Mouse (Mus musculus): ENCODE measurements around the gene Cnnm2. TPM values are rescaled to one million over a fixed set of nuclear protein-coding genes. Genes with fewer than 3 reads are reported as not detected.

The Cnnm2 gene
- polyA plus RNA-seq, 2 experiments: 4.8 to 6.7 TPM

- Histone ChIP-seq H3K27ac (replicated peaks; ENCODE audit: low read depth, low read length) (no peak overlapping the region), H3K36me3 (ENCODE audit: control insufficient read depth, insufficient read depth, low read length) (no peaks in the 10 kb centered on the region)
- WGBS: 64% methylated on average over 9 of the region's 9 CpGs
Measured at GRCm38 (mm10) chr19:46849443-46849997, 88.1 kb downstream of the Cnnm2 start.

GRCm38 (mm10) chr19:46856232-46856631 is 94.8 kb downstream of the Cnnm2 start:
- Histone ChIP-seq H3K9me3 (ENCODE audit: control insufficient read depth, low read length) (no peaks in the 10 kb centered on the region), H3K36me3 (ENCODE audit: control insufficient read depth, insufficient read depth, low read length) (no peaks in the 10 kb centered on the region), H3K27ac (replicated peaks; ENCODE audit: low read depth, low read length) (no peak overlapping the region), H3K27me3 (ENCODE audit: control insufficient read depth, insufficient read depth, low read length) (no peaks in the 10 kb centered on the region), H3K4me2 (replicated peaks; ENCODE audit: low read depth, low read length, severe bottlenecking) (no peak overlapping the region), H3K9ac (ENCODE audit: low read depth, low read length, severe bottlenecking) (no peak overlapping the region), H3K4me3 (replicated peaks; ENCODE audit: low read length) (no peak overlapping the region), H3K4me1 (ENCODE audit: control insufficient read depth, insufficient read depth, low read length) (no peaks in the 10 kb centered on the region)
- 70% methylated on average over 6 of the region's 6 CpGs for WGBS
- TF ChIP-seq POLR2A (IDR thresholded peaks at IDR 0.05; ENCODE audit: borderline replicate concordance, extremely low read depth, insufficient read depth, insufficient read length): no peak
- ATAC-seq (ENCODE audit: low FRiP score, low read depth): no peak
- DNase-seq (ENCODE audit: low spot score): no peak

More at GRCm38 (mm10) chr19:46849443-46849997, 88.1 kb downstream of the Cnnm2 start:
- no peaks in the 10 kb centered on the region for H3K9me3 ChIP-seq (ENCODE audit: control insufficient read depth, low read length)
- DNase-seq (ENCODE audit: low spot score) (no peak), ATAC-seq (ENCODE audit: low FRiP score, low read depth) (no peak)
- H3K4me3 ChIP-seq (replicated peaks; ENCODE audit: low read length): no peak overlapping the region
- no peak overlapping the region for H3K4me2 ChIP-seq (replicated peaks; ENCODE audit: low read depth, low read length, severe bottlenecking)
- peaks cover 10% of the 10 kb centered on the region for H3K4me1 ChIP-seq (ENCODE audit: control insufficient read depth, insufficient read depth, low read length)
- no peak overlapping the region for H3K9ac ChIP-seq (ENCODE audit: low read depth, low read length, severe bottlenecking)
- H3K27me3 ChIP-seq (ENCODE audit: control insufficient read depth, insufficient read depth, low read length): no peaks in the 10 kb centered on the region
- TF ChIP-seq POLR2A (IDR thresholded peaks at IDR 0.05; ENCODE audit: borderline replicate concordance, extremely low read depth, insufficient read depth, insufficient read length): no peak

GRCm38 (mm10) chr19:46856780-46857179 is 95.4 kb downstream of the Cnnm2 start:
- no peak for ATAC-seq (ENCODE audit: low FRiP score, low read depth)
- 44% methylated on average over 10 of the region's 10 CpGs for WGBS
- Histone ChIP-seq H3K9me3 (ENCODE audit: control insufficient read depth, low read length) (no peaks in the 10 kb centered on the region), H3K4me1 (ENCODE audit: control insufficient read depth, insufficient read depth, low read length) (no peaks in the 10 kb centered on the region), H3K4me2 (replicated peaks; ENCODE audit: low read depth, low read length, severe bottlenecking) (no peak overlapping the region), H3K27me3 (ENCODE audit: control insufficient read depth, insufficient read depth, low read length) (no peaks in the 10 kb centered on the region), H3K36me3 (ENCODE audit: control insufficient read depth, insufficient read depth, low read length) (no peaks in the 10 kb centered on the region), H3K9ac (ENCODE audit: low read depth, low read length, severe bottlenecking) (no peak overlapping the region), H3K27ac (replicated peaks; ENCODE audit: low read depth, low read length) (no peak overlapping the region), H3K4me3 (replicated peaks; ENCODE audit: low read length) (no peak overlapping the region)
- no peak for DNase-seq (ENCODE audit: low spot score)
- no peak for TF ChIP-seq POLR2A (IDR thresholded peaks at IDR 0.05; ENCODE audit: borderline replicate concordance, extremely low read depth, insufficient read depth, insufficient read length)

- ATAC-seq (ENCODE audit: low FRiP score, low read depth) (no peak), DNase-seq (ENCODE audit: low spot score) (no peak)
- Histone ChIP-seq H3K27ac (replicated peaks; ENCODE audit: low read depth, low read length) (no peak overlapping the region), H3K9ac (ENCODE audit: low read depth, low read length, severe bottlenecking) (no peak overlapping the region), H3K4me3 (replicated peaks; ENCODE audit: low read length) (no peak overlapping the region), H3K4me1 (ENCODE audit: control insufficient read depth, insufficient read depth, low read length) (no peaks in the 10 kb centered on the region), H3K4me2 (replicated peaks; ENCODE audit: low read depth, low read length, severe bottlenecking) (no peak overlapping the region), H3K27me3 (ENCODE audit: control insufficient read depth, insufficient read depth, low read length) (no peaks in the 10 kb centered on the region), H3K36me3 (ENCODE audit: control insufficient read depth, insufficient read depth, low read length) (no peaks in the 10 kb centered on the region), H3K9me3 (ENCODE audit: control insufficient read depth, low read length) (no peaks in the 10 kb centered on the region)
- no peak for TF ChIP-seq POLR2A (IDR thresholded peaks at IDR 0.05; ENCODE audit: borderline replicate concordance, extremely low read depth, insufficient read depth, insufficient read length)
- 49% methylated on average over 9 of the region's 9 CpGs for WGBS
Measured at GRCm38 (mm10) chr19:46857277-46857989, 96.0 kb downstream of the Cnnm2 start.

GRCm38 (mm10) chr19:46858200-46858599 is 96.8 kb downstream of the Cnnm2 start:
- H3K27me3 ChIP-seq (ENCODE audit: control insufficient read depth, insufficient read depth, low read length): no peaks in the 10 kb centered on the region
- no peaks in the 10 kb centered on the region for H3K4me1 ChIP-seq (ENCODE audit: control insufficient read depth, insufficient read depth, low read length)
- TF ChIP-seq POLR2A (IDR thresholded peaks at IDR 0.05; ENCODE audit: borderline replicate concordance, extremely low read depth, insufficient read depth, insufficient read length): no peak
- H3K36me3 ChIP-seq (ENCODE audit: control insufficient read depth, insufficient read depth, low read length): no peaks in the 10 kb centered on the region
- H3K9ac ChIP-seq (ENCODE audit: low read depth, low read length, severe bottlenecking): no peak overlapping the region
- no peaks in the 10 kb centered on the region for H3K9me3 ChIP-seq (ENCODE audit: control insufficient read depth, low read length)
- WGBS: 87% methylated on average over 7 of the region's 7 CpGs
- H3K27ac ChIP-seq (replicated peaks; ENCODE audit: low read depth, low read length): no peak overlapping the region
- H3K4me2 ChIP-seq (replicated peaks; ENCODE audit: low read depth, low read length, severe bottlenecking): no peak overlapping the region
- H3K4me3 ChIP-seq (replicated peaks; ENCODE audit: low read length): no peak overlapping the region
- no peak for DNase-seq (ENCODE audit: low spot score)
- no peak for ATAC-seq (ENCODE audit: low FRiP score, low read depth)
